Mouse (Mus musculus): ENCODE data around the gene Nkd2. TPM values are rescaled to one million over a fixed set of nuclear protein-coding genes. Genes with fewer than 3 reads are reported as not detected.
A peak's percentile ranks its signal among the peaks of the same experiment; 100 is the strongest.

The Nkd2 gene
- 7.2 and 7.6 TPM in 2 replicates for polyA plus RNA-seq (2015; fragmentation: Nextera tagmentation; extraction: Ambion mirVana)

DNA sequence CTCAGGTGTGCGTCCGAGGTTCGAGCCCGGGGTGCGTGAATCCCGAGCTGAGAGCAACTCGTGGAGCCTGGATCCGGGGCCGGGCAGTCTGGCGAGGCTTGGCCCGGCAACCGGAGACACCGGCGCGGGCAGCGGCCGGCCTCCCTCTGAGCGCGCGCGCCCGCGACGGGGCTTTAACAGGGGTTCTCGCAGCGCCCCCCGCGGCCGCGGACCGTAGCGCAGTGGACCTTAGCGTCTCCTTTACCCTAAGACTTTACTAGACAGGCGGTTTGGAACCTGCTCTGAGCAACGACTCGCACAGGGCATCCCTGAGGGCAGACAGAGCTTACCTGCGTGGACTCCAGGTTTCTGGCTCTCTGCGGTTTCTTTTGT, at the start of gene Nkd2:
TSS of gene Nkd2 (minus strand) at position 167 of the 372 bp plus-strand sequence.
- no peaks in the 10 kb centered on the region for H3K36me3 ChIP-seq
- H3K27ac ChIP-seq, result no peak within 1 kb of the TSS
- ATAC-seq, result peak; percentile 86
- peaks cover 66% of the 10 kb centered on the region for H3K27me3 ChIP-seq
- H3K4me2 ChIP-seq (replicated peaks), result peak within 1 kb of the TSS; percentile 85
- 3% methylated on average over 32 of the region's 38 CpGs for WGBS
- peaks cover 14% of the 10 kb centered on the region; the same call in 1 of the 2 replicates for H3K4me1 ChIP-seq (replicated peaks)
- H3K9me3 ChIP-seq, result no peaks in the 10 kb centered on the region
- H3K4me3 ChIP-seq (replicated peaks), result peak within 1 kb of the TSS; percentile 63
- peak within 1 kb of the TSS; percentile 66 for H3K9ac ChIP-seq (replicated peaks)

DNA sequence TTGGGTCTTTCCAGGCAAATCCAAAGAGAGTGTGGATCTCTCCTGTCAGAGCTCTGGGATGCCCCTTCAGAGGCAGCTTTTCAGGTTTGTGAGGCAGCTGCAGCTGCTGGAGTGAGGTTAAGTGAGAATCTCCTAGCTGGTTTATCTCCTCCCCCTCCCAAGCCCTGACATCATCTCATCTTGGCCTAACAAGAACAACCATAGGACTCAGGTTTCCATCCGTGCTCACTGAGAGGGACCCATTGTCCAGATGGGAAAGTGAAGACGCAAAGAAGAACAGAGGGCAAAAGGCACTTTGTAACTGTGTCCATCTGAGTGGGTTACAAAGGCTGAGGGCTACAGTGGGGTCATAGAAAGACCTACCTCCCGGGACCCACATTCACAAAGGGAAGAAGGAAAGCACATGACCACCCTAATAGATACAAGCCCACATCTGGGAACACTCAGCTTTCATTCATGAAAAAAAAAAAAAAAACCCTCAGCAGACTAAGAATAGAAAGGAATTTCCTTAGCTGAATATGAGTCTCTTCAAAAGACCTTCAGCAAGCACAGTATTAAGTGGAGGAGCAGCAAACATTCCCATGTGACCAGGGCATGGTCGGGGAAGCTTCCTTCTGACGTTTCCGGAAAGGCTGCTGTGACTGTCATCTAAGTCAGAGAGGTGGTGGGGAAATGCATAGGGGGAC, 45.2 kb upstream of the Nkd2 start:
- no peaks in the 10 kb centered on the region for H3K9me3 ChIP-seq
- 67% methylated on average over 6 of the region's 6 CpGs for WGBS
- no peak overlapping the region for H3K4me3 ChIP-seq (replicated peaks)
- H3K4me2 ChIP-seq (replicated peaks), result no peak overlapping the region
- no peaks in the 10 kb centered on the region for H3K27me3 ChIP-seq
- no peaks in the 10 kb centered on the region for H3K4me1 ChIP-seq (replicated peaks)
- no peak overlapping the region for H3K9ac ChIP-seq (replicated peaks)
- no peak overlapping the region for H3K27ac ChIP-seq
- no peak for ATAC-seq
- H3K36me3 ChIP-seq, result no peaks in the 10 kb centered on the region

DNA sequence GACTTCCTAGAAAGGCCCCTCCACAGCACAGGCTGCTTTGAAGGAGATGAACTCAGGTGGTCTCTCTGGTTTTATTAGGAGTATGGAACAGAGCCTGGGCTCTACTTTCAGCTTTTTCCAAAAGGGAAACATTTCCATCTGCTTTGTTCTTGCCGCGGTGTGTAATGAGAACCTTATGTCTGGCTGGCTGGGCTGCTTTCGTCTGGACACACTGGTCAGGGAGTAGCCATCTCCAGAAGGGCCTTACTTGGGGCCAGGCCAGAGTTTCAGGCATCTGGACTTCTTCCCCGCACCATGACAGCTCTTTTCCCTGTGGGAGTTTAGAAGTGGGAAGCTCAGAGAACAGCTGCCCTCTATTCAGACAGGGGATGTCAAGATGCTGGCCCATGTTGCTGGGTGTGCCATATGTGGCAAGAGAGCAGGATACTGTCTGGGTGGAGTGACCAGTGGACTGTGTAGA, 40.0 kb upstream of the Nkd2 start:
- Histone ChIP-seq H3K4me1 (replicated peaks) (no peaks in the 10 kb centered on the region), H3K36me3 (no peaks in the 10 kb centered on the region), H3K27me3 (no peaks in the 10 kb centered on the region), H3K9me3 (no peaks in the 10 kb centered on the region), H3K27ac (no peak overlapping the region), H3K9ac (replicated peaks) (no peak overlapping the region), H3K4me2 (replicated peaks) (no peak overlapping the region), H3K4me3 (replicated peaks) (no peak overlapping the region)
- no peak for ATAC-seq
- 82% methylated on average over 4 of the region's 4 CpGs for WGBS

- Histone ChIP-seq H3K27ac (no peak overlapping the region), H3K4me1 (replicated peaks) (no peaks in the 10 kb centered on the region), H3K4me2 (replicated peaks) (no peak overlapping the region), H3K4me3 (replicated peaks) (no peak overlapping the region), H3K9me3 (no peaks in the 10 kb centered on the region), H3K36me3 (no peaks in the 10 kb centered on the region), H3K27me3 (no peaks in the 10 kb centered on the region), H3K9ac (replicated peaks) (no peak overlapping the region)
- no peak for ATAC-seq
- 78% methylated on average over 5 of the region's 5 CpGs for WGBS
Observed at GRCm38 (mm10) chr13:73886601-73887000, 39.2 kb upstream of the Nkd2 start.

DNA sequence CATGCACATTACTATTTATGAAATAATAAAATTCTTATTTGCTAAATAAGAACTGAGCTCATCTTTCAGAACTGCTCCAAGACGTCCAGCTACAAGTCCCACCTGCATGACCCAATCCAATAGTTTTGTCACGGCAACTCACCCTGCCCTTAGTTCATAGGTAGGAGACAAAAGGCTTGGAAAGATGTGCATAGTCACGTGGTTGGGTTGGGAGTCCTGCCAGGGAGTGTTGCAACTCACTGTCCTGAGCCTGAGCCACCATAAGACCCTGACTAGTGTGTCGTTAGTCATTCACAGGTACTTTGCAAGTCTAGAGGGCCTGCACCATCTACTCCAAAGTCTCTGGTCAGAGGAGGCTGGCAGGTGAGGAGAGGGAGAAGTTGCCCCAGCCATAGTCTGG, 38.6 kb upstream of the Nkd2 start:
- 75% methylated on average over 4 of the region's 4 CpGs for WGBS

DNA sequence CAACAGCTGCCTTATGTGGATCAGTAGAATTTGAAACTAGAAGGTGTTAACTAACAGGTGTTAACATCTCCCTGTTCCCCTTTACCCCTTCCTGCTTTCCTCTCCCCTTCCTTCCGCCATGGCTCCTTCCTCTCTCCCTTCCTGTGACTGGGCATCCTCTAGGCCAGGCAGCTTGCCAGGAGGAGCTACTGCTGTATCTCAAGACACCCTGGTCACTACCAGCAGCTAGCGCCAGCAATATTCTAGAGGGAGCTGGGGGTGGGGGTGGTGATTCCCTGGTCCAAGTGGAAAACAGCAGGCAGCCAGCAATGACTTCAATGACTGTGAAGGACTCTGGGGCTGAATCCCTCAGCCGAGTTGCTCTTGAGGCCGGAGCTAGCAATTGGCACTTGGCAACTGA, 38.2 kb upstream of the Nkd2 start:
- H3K36me3 ChIP-seq, result no peaks in the 10 kb centered on the region
- H3K4me3 ChIP-seq (replicated peaks), result no peak overlapping the region
- ATAC-seq, result no peak
- no peaks in the 10 kb centered on the region for H3K9me3 ChIP-seq
- WGBS, result 82% methylated on average over 4 of the region's 4 CpGs
- no peak overlapping the region for H3K9ac ChIP-seq (replicated peaks)
- H3K27me3 ChIP-seq, result no peaks in the 10 kb centered on the region
- H3K4me2 ChIP-seq (replicated peaks), result no peak overlapping the region
- H3K27ac ChIP-seq, result no peak overlapping the region
- H3K4me1 ChIP-seq (replicated peaks), result no peaks in the 10 kb centered on the region; the same call in 1 of the 2 replicates

More for the DNA sequence above, 38.6 kb upstream of the Nkd2 start:
- H3K4me3 ChIP-seq (replicated peaks), result no peak overlapping the region
- no peaks in the 10 kb centered on the region for H3K4me1 ChIP-seq (replicated peaks)
- H3K9me3 ChIP-seq, result no peaks in the 10 kb centered on the region
- H3K27ac ChIP-seq, result no peak overlapping the region
- no peaks in the 10 kb centered on the region for H3K36me3 ChIP-seq
- ATAC-seq, result no peak
- no peak overlapping the region for H3K9ac ChIP-seq (replicated peaks)
- no peaks in the 10 kb centered on the region for H3K27me3 ChIP-seq
- no peak overlapping the region for H3K4me2 ChIP-seq (replicated peaks)

DNA sequence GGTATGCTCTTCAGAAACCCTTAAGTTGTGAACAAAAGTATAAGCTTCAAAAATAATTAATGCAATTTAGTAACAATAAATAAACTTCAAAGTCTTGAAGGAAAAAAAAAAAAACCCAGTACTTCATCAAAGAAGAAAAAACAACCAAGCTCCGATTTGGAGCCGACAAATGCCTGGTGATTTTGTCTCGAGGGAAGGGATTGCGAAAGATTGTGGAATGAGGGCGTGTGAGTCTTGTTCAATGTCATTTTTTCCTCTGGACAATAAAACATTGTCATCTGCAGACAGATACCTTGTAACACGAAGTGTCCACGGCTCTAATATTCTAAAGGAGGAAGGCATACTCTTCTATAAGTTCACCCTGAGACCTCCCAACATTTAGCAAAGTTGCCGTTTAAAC, 33.9 kb upstream of the Nkd2 start:
- Histone ChIP-seq H3K4me2 (replicated peaks) (no peak overlapping the region), H3K4me1 (replicated peaks) (no peaks in the 10 kb centered on the region; the same call in 1 of the 2 replicates), H3K9ac (replicated peaks) (no peak overlapping the region), H3K36me3 (no peaks in the 10 kb centered on the region), H3K9me3 (no peaks in the 10 kb centered on the region), H3K4me3 (replicated peaks) (no peak overlapping the region), H3K27me3 (no peaks in the 10 kb centered on the region), H3K27ac (no peak overlapping the region)
- no peak for ATAC-seq
- WGBS, result 86% methylated on average over 8 of the region's 8 CpGs

DNA sequence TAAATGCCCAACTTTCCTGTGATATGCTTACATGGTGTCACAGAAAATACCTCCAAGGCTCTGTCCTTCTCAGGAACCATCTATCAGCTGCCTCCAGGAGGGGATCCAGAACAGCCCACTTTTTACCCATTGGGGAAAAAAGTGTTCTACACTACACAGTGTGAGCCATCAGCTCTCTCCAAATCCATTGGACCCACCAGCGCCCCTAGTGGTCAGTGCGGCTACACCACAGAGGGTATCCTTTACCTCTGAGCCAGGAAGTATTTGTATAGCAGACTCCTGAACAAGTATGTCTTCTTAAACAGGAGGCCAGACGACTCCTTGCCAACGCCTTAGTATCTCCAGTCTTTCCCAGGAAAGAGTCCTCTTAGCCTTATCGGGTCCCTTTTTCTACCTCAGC, 32.4 kb upstream of the Nkd2 start:
- WGBS, result 93% methylated on average over 5 of the region's 5 CpGs
- no peaks in the 10 kb centered on the region for H3K27me3 ChIP-seq

DNA sequence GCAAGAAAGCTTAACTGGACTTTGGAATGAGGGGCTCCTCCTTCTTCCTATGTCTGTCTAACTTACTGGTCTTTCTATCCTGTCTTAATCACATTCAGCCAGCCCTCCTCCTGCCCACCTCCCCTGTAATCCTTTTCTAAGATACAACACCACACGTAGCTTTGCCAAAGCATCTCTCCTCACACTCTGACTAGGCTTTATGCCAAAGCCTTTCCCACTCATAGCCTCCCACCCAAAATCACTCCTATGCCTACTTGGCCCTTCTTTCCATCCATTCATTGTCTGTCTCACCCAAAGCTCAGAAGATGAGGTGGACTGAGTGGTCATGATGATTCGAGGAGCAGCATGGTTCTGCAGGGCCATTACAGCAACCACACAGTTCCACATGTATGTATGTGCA, 24.7 kb upstream of the Nkd2 start:
- Histone ChIP-seq H3K27ac (no peak overlapping the region), H3K4me2 (replicated peaks) (no peak overlapping the region), H3K4me3 (replicated peaks) (no peak overlapping the region), H3K9ac (replicated peaks) (no peak overlapping the region), H3K27me3 (peaks cover 5% of the 10 kb centered on the region; the same call in 1 of the 2 replicates), H3K4me1 (replicated peaks) (peaks cover 6% of the 10 kb centered on the region; the same call in 1 of the 2 replicates), H3K36me3 (no peaks in the 10 kb centered on the region), H3K9me3 (no peaks in the 10 kb centered on the region)
- ATAC-seq, result no peak
- WGBS, result 58% methylated on average over 2 of the region's 2 CpGs

More for the DNA sequence above, 32.4 kb upstream of the Nkd2 start:
- ATAC-seq, result no peak
- no peak overlapping the region for H3K9ac ChIP-seq (replicated peaks)
- no peaks in the 10 kb centered on the region for H3K9me3 ChIP-seq
- H3K4me3 ChIP-seq (replicated peaks), result no peak overlapping the region
- H3K36me3 ChIP-seq, result no peaks in the 10 kb centered on the region
- no peak overlapping the region for H3K4me2 ChIP-seq (replicated peaks)
- H3K27ac ChIP-seq, result no peak overlapping the region
- H3K4me1 ChIP-seq (replicated peaks), result no peaks in the 10 kb centered on the region; the same call in 1 of the 2 replicates

- Histone ChIP-seq H3K9me3 (no peaks in the 10 kb centered on the region), H3K27me3 (peaks cover 71% of the 10 kb centered on the region), H3K4me1 (replicated peaks) (peaks cover 14% of the 10 kb centered on the region; the same call in 1 of the 2 replicates), H3K4me3 (replicated peaks) (peak overlapping the region; percentile 63), H3K4me2 (replicated peaks) (peak overlapping the region; percentile 85), H3K27ac (no peak overlapping the region), H3K36me3 (no peaks in the 10 kb centered on the region), H3K9ac (replicated peaks) (peak overlapping the region; percentile 66)
- ATAC-seq, result peak; percentile 83
- WGBS, result 1% methylated on average over 62 of the region's 65 CpGs
Observed at GRCm38 (mm10) chr13:73846589-73847464, 604 bp downstream of the Nkd2 start.

GRCm38 (mm10) chr13:73842696-73843095, 4.7 kb downstream of the Nkd2 start:
- Histone ChIP-seq H3K36me3 (no peaks in the 10 kb centered on the region), H3K4me1 (replicated peaks) (peaks cover 28% of the 10 kb centered on the region), H3K27ac (no peak overlapping the region), H3K9me3 (no peaks in the 10 kb centered on the region), H3K4me3 (replicated peaks) (no peak overlapping the region), H3K4me2 (replicated peaks) (no peak overlapping the region), H3K27me3 (peaks cover 58% of the 10 kb centered on the region), H3K9ac (replicated peaks) (no peak overlapping the region)
- ATAC-seq, result no peak

- Histone ChIP-seq H3K4me3 (replicated peaks) (no peak overlapping the region), H3K4me2 (replicated peaks) (no peak overlapping the region), H3K36me3 (no peaks in the 10 kb centered on the region), H3K4me1 (replicated peaks) (peaks cover 20% of the 10 kb centered on the region), H3K27me3 (peaks cover 28% of the 10 kb centered on the region), H3K27ac (no peak overlapping the region), H3K9me3 (no peaks in the 10 kb centered on the region), H3K9ac (replicated peaks) (no peak overlapping the region)
- WGBS, result 78% methylated on average over 4 of the region's 4 CpGs
- ATAC-seq, result no peak
Observed at GRCm38 (mm10) chr13:73839740-73840139, 7.7 kb downstream of the Nkd2 start.
